Mouse (Mus musculus): Measurements from ENCODE around the gene Alkal2.

DNA sequence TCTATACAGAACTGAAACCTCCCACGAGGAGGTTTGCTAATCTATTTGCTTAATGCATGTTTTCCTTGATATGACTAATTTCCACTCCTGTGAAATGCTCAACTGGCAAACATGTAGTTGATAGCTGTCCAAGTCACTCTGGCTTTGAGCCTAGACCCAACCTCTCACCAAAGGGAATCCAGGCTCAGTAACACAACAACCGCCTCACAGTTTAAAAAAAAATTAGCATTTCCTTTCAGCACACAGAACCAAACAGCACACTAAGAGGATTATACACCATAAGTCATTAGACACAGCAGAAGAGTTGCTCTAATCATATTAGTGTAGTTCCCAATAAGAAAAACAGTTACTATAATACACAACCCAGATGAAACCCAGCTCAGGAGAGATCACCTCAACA is 33.2 kb upstream of the Alkal2 start:
- TF ChIP-seq GATA1 (IDR thresholded peaks at IDR 0.05; ENCODE audit: borderline replicate concordance, low read length) (no peak), FLI1 (IDR thresholded peaks at IDR 0.05; ENCODE audit: low read length) (no peak)
